Mouse (Mus musculus) forebrain, embryonic 12.5 days (tissue): ENCODE results near the gene Shd. TPM values are rescaled to one million over a fixed set of nuclear protein-coding genes. Genes with fewer than 3 reads are reported as not detected.
A peak's percentile ranks its signal among the peaks of the same experiment; 100 is the strongest.

Source experiments
- ATAC-seq: fragments of 200-750 bp; cut with Nextera tagmentation; 2 replicates; pipeline ENCODE4 v1.8.0; 2017; ENCODE audit warnings: moderate TSS enrichment; ENCODE audit not compliant: low FRiP score
- H3K27ac ChIP-seq: fragments of 300-500 bp; sonication (generic); 2 replicates; pipeline ENCODE4 v1.5.1; 2016; ENCODE audit warnings: mild to moderate bottlenecking
- H3K27me3 ChIP-seq: fragments of 300-500 bp; sonication (generic); 2 replicates; pipeline ENCODE4 v1.6.1; 2016; ENCODE audit warnings: mild to moderate bottlenecking
- H3K36me3 ChIP-seq: fragments of 300-500 bp; sonication (generic); replicated peaks from 2 replicates; pipeline ENCODE4 v1.6.1; 2016; ENCODE audit warnings: mild to moderate bottlenecking
- H3K4me1 ChIP-seq: fragments of 300-500 bp; sonication (generic); 2 replicates; pipeline ENCODE4 v1.6.1; 2016
- H3K4me2 ChIP-seq: fragments of 300-500 bp; sonication (generic); 2 replicates; pipeline ENCODE4 v1.6.1; 2016; ENCODE audit warnings: mild to moderate bottlenecking, moderate library complexity
- H3K4me3 ChIP-seq: fragments of 300-500 bp; sonication (generic); replicated peaks from 2 replicates; pipeline ENCODE4 v1.5.1; 2016; ENCODE audit warnings: mild to moderate bottlenecking
- H3K9ac ChIP-seq: fragments of 300-500 bp; sonication (generic); 2 replicates; pipeline ENCODE4 v1.6.1; 2016; ENCODE audit warnings: mild to moderate bottlenecking
- H3K9me3 ChIP-seq: fragments of 300-500 bp; sonication (generic); 2 replicates; pipeline ENCODE4 v1.6.1; 2016
- WGBS: fragments of 180-500 bp; shearing (Covaris S2); methylation state at CpG from one replicate; pipeline ENCODE4 v1.1.7; 2016; 5-methylcytosine and 5-hydroxymethylcytosine counted together
- polyA plus RNA-seq: library from polyadenylated mRNA; unstranded; fragments of >200 nt; fragmentation: Nextera tagmentation; extraction: Ambion mirVana; gene quantifications from 2 replicates; pipeline ENCODE4 v1.2.1, GENCODE M21; 2016

The Shd gene
- polyA plus RNA-seq, 1 experiment from 2014 or later: 81.1 TPM

GRCm38 (mm10) chr17:55961631-55962030, 8.6 kb upstream of the Shd start:
- Histone ChIP-seq H3K27me3 (no peaks in the 10 kb centered on the region), H3K27ac (no peak overlapping the region), H3K4me1 (peaks cover 29% of the 10 kb centered on the region), H3K36me3 (peaks cover 45% of the 10 kb centered on the region), H3K9ac (no peak overlapping the region), H3K9me3 (no peaks in the 10 kb centered on the region), H3K4me2 (no peak overlapping the region), H3K4me3 (no peak overlapping the region)
- WGBS: 96% methylated on average over 7 of the region's 7 CpGs
- ATAC-seq: no peak

- Histone ChIP-seq H3K4me3 (no peak overlapping the region), H3K27ac (no peak overlapping the region), H3K4me2 (no peak overlapping the region), H3K9me3 (no peaks in the 10 kb centered on the region), H3K36me3 (peaks cover 61% of the 10 kb centered on the region), H3K4me1 (peaks cover 22% of the 10 kb centered on the region), H3K27me3 (no peaks in the 10 kb centered on the region), H3K9ac (peak overlapping the region; percentile 12; the same call in 1 of the 2 replicates)
- WGBS: 85% methylated on average over 14 of the region's 14 CpGs
- ATAC-seq: no peak
Observed at GRCm38 (mm10) chr17:55963171-55963570, 7.1 kb upstream of the Shd start.

DNA sequence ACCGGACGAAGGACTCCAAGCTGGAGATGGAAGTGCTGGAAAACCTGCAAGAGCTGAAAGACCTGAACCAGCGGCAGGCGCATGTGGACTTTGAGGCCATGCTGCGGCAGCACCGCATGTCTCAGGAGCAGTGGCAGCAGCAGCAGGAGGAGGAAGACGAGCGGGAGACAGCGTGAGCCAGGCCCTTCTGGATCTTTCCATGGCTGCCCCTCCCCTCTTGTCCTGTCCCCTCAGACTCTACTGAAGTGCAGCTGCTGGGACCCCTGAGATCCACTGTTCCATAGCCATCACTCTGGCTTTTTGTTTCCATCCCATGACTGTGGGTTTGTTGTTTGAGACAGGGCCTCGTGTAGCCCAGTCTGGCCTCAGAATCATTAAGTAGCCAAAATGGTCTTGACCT, 5.8 kb upstream of the Shd start:
- WGBS: 94% methylated on average over 10 of the region's 10 CpGs
- Histone ChIP-seq H3K27me3 (no peaks in the 10 kb centered on the region), H3K4me2 (no peak overlapping the region), H3K4me1 (peaks cover 31% of the 10 kb centered on the region), H3K27ac (no peak overlapping the region), H3K4me3 (no peak overlapping the region), H3K36me3 (peaks cover 61% of the 10 kb centered on the region), H3K9me3 (no peaks in the 10 kb centered on the region), H3K9ac (no peak overlapping the region)
- ATAC-seq: no peak

- Histone ChIP-seq H3K4me2 (no peak overlapping the region), H3K4me1 (peaks cover 32% of the 10 kb centered on the region), H3K4me3 (no peak overlapping the region), H3K27ac (no peak overlapping the region), H3K9ac (no peak overlapping the region), H3K27me3 (no peaks in the 10 kb centered on the region), H3K36me3 (peaks cover 61% of the 10 kb centered on the region), H3K9me3 (no peaks in the 10 kb centered on the region)
- WGBS: 85% methylated on average over 9 of the region's 9 CpGs
- ATAC-seq: no peak
Observed at GRCm38 (mm10) chr17:55964996-55965395, 5.3 kb upstream of the Shd start.

GRCm38 (mm10) chr17:55967186-55967585, 3.1 kb upstream of the Shd start:
- Histone ChIP-seq H3K9me3 (no peaks in the 10 kb centered on the region), H3K4me1 (peaks cover 44% of the 10 kb centered on the region), H3K27me3 (no peaks in the 10 kb centered on the region), H3K27ac (no peak overlapping the region), H3K4me3 (no peak overlapping the region), H3K36me3 (peaks cover 46% of the 10 kb centered on the region), H3K4me2 (no peak overlapping the region), H3K9ac (no peak overlapping the region)
- 98% methylated on average over 4 of the region's 4 CpGs for WGBS
- ATAC-seq: no peak

DNA sequence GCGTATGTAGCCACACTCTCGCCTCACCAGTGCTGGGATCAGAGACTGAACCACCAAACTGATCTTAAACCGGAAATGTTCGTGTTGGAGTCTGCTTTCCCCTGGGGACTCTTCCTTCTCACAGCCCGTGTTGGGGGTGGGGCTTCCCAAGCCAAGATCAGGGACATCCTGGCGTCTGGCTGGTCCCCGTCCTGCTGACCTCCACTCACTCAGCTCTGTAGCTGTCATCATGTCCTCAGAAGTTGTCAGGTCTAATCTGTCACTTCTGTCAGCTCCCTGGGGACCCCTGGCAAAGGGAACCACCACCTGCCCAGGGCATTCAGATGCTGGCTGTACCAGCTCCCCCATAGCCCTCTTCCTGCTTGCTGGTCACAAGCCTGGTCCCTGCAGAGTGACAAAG, 2.1 kb upstream of the Shd start:
- Histone ChIP-seq H3K27me3 (no peaks in the 10 kb centered on the region), H3K27ac (peak overlapping the region; percentile 80; the same call in 1 of the 2 replicates), H3K4me3 (no peak overlapping the region), H3K9ac (no peak overlapping the region), H3K4me1 (peaks cover 44% of the 10 kb centered on the region), H3K9me3 (no peaks in the 10 kb centered on the region), H3K4me2 (no peak overlapping the region), H3K36me3 (peaks cover 46% of the 10 kb centered on the region)
- 72% methylated on average over 7 of the region's 7 CpGs for WGBS
- no peak for ATAC-seq

- Histone ChIP-seq H3K27ac (peak overlapping the region; percentile 80), H3K9me3 (no peaks in the 10 kb centered on the region), H3K27me3 (no peaks in the 10 kb centered on the region), H3K9ac (peak overlapping the region; percentile 80; the same call in 1 of the 2 replicates), H3K36me3 (peaks cover 50% of the 10 kb centered on the region), H3K4me1 (peaks cover 43% of the 10 kb centered on the region), H3K4me2 (peak overlapping the region; percentile 84), H3K4me3 (peak overlapping the region; percentile 54)
- peak; percentile 68 for ATAC-seq
- 35% methylated on average over 14 of the region's 14 CpGs for WGBS
Observed at GRCm38 (mm10) chr17:55969560-55969959, 707 bp upstream of the Shd start.

GRCm38 (mm10) chr17:55971453-55971852, 1.2 kb downstream of the Shd start:
- peaks cover 37% of the 10 kb centered on the region for H3K36me3 ChIP-seq
- peaks cover 49% of the 10 kb centered on the region for H3K4me1 ChIP-seq
- H3K4me2 ChIP-seq: peak overlapping the region; percentile 84
- no peaks in the 10 kb centered on the region for H3K9me3 ChIP-seq
- H3K27me3 ChIP-seq: no peaks in the 10 kb centered on the region
- H3K9ac ChIP-seq: peak overlapping the region; percentile 80
- 24% methylated on average over 22 of the region's 22 CpGs for WGBS
- ATAC-seq: no peak
- no peak overlapping the region for H3K27ac ChIP-seq
- peak overlapping the region; percentile 54 for H3K4me3 ChIP-seq

GRCm38 (mm10) chr17:55976255-55976862, 6.1 kb downstream of the Shd start:
- H3K27ac ChIP-seq: 0 out of 2 replicates have a peak overlapping the region, but pooled peaks have one; percentile 13
- H3K4me3 ChIP-seq: no peak overlapping the region
- peaks cover 22% of the 10 kb centered on the region for H3K4me1 ChIP-seq
- H3K9me3 ChIP-seq: no peaks in the 10 kb centered on the region
- no peak overlapping the region for H3K4me2 ChIP-seq
- ATAC-seq: peak; percentile 76
- peaks cover 20% of the 10 kb centered on the region for H3K36me3 ChIP-seq
- no peak overlapping the region for H3K9ac ChIP-seq
- no peaks in the 10 kb centered on the region; the same call in 1 of the 2 replicates for H3K27me3 ChIP-seq
- WGBS: 17% methylated on average over 13 of the region's 13 CpGs

DNA sequence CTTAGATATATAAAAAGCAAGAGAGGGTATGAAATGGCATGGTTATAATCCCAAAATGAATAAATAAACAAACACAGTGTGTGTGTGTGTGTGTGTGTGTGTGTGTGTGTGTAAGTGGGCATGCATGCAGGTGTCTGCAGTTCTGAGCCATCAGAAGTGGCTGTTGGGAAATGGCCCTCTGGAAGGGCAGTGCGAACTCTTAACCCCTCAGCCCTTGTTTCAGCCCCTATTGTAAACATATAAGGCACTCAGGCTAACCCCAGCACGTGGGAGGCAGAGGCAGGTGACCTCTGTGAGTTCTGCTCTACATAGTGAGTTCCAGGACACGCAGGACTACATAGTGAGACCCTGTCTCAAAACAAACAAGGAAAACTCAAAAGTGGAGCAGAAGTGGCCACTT, 7.0 kb downstream of the Shd start:
- peaks cover 16% of the 10 kb centered on the region for H3K4me1 ChIP-seq
- H3K4me3 ChIP-seq: no peak overlapping the region
- no peak overlapping the region for H3K4me2 ChIP-seq
- 61% methylated on average over 3 of the region's 3 CpGs for WGBS
- no peaks in the 10 kb centered on the region for H3K9me3 ChIP-seq
- H3K9ac ChIP-seq: no peak overlapping the region
- no peak for ATAC-seq
- no peak overlapping the region for H3K27ac ChIP-seq
- no peaks in the 10 kb centered on the region; the same call in 1 of the 2 replicates for H3K27me3 ChIP-seq
- peaks cover 20% of the 10 kb centered on the region for H3K36me3 ChIP-seq

GRCm38 (mm10) chr17:55986030-55986961, 16.0 kb downstream of the Shd start, which contains the start of gene Fsd1:
Fsd1 (plus strand) TSS chr17:55986509.
- Histone ChIP-seq H3K9me3 (no peaks in the 10 kb centered on the region), H3K36me3 (peaks cover 15% of the 10 kb centered on the region), H3K9ac (peak within 1 kb of the TSS; percentile 78), H3K27me3 (no peaks in the 10 kb centered on the region), H3K4me3 (peak within 1 kb of the TSS; percentile 74), H3K27ac (no peak within 1 kb of the TSS), H3K4me2 (peak within 1 kb of the TSS; percentile 91), H3K4me1 (peaks cover 14% of the 10 kb centered on the region)
- ATAC-seq: peak; percentile 88
- WGBS: 10% methylated on average over 32 of the region's 35 CpGs

- H3K9me3 ChIP-seq: no peaks in the 10 kb centered on the region
- peaks cover 47% of the 10 kb centered on the region for H3K36me3 ChIP-seq
- no peak for ATAC-seq
- no peak overlapping the region for H3K27ac ChIP-seq
- 91% methylated on average over 8 of the region's 8 CpGs for WGBS
- H3K9ac ChIP-seq: no peak overlapping the region
- H3K4me3 ChIP-seq: no peak overlapping the region
- H3K4me1 ChIP-seq: peaks cover 18% of the 10 kb centered on the region
- H3K4me2 ChIP-seq: no peak overlapping the region
- no peaks in the 10 kb centered on the region for H3K27me3 ChIP-seq
Observed at GRCm38 (mm10) chr17:55990278-55990898, 20.1 kb downstream of the Shd start.
